Mouse (Mus musculus): ENCODE measurements around the gene Sirt6. TPM values are rescaled to one million over a fixed set of nuclear protein-coding genes. Genes with fewer than 3 reads are reported as not detected.
A peak's percentile ranks its signal among the peaks of the same experiment; 100 is the strongest.

Gene Sirt6
- polyA plus RNA-seq, 1 experiment from 2014 or later = 52.7 TPM

DNA sequence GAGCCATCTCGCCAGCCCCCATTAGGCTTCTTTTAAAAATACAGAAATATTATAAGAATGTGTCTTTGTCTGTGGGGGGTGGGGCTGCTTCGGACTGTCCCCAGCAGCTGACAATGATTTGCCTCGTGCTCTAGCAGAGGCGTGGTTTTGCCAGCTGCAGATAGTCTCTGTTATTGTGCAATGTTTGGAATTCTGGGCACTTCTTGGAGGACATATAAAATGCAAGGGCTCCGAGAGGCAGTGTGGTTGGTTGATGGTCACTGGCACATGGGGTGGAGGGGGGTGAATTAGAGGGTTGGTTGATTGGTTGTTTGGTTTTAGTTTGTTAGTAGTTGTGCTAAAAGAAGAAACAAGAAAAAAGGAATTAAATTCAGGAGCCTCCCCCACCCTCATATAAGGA lies 7.6 kb downstream of the Sirt6 start:
- H3K9me3 ChIP-seq (replicated peaks) = no peaks in the 10 kb centered on the region
- H3K36me3 ChIP-seq = peaks cover 37% of the 10 kb centered on the region
- no peak for ATAC-seq (ENCODE audit: low FRiP score)
- no peak overlapping the region for H3K9ac ChIP-seq
- H3K27ac ChIP-seq = no peak overlapping the region
- H3K4me2 ChIP-seq (replicated peaks) = no peak overlapping the region
- WGBS = 83% methylated on average over 5 of the region's 5 CpGs
- H3K27me3 ChIP-seq = no peaks in the 10 kb centered on the region; the same call in 1 of the 2 replicates
- no peak overlapping the region for H3K4me3 ChIP-seq
- peaks cover 5% of the 10 kb centered on the region; the same call in 1 of the 2 replicates for H3K4me1 ChIP-seq

DNA sequence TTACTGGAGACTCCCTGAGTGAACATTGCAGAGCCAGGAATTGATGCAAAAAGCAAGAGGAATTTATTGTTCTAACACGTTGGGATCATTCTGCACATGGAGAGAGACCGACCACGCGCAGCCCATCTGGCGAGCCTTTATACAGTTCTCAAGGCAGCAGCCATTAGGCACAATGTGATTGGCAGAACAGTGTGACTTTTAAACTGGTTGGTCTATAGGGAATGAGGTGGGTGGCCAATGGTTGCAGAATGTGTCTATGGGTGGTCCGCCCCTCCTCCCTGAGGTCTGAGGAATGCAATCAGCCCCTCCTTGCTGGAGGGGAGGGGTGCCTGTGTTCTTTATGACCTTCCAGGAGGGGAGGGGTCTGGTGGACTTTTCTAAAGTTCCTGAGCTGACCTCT lies 12.1 kb downstream of the Sirt6 start:
- H3K9ac ChIP-seq = no peak overlapping the region
- no peak overlapping the region for H3K27ac ChIP-seq
- no peak for ATAC-seq (ENCODE audit: low FRiP score)
- H3K9me3 ChIP-seq (replicated peaks) = no peaks in the 10 kb centered on the region
- H3K4me2 ChIP-seq (replicated peaks) = no peak overlapping the region
- H3K4me3 ChIP-seq = no peak overlapping the region
- H3K27me3 ChIP-seq = no peaks in the 10 kb centered on the region; the same call in 1 of the 2 replicates
- H3K4me1 ChIP-seq = peaks cover 5% of the 10 kb centered on the region; the same call in 1 of the 2 replicates
- 50% methylated on average over 6 of the region's 6 CpGs for WGBS
- no peaks in the 10 kb centered on the region for H3K36me3 ChIP-seq

DNA sequence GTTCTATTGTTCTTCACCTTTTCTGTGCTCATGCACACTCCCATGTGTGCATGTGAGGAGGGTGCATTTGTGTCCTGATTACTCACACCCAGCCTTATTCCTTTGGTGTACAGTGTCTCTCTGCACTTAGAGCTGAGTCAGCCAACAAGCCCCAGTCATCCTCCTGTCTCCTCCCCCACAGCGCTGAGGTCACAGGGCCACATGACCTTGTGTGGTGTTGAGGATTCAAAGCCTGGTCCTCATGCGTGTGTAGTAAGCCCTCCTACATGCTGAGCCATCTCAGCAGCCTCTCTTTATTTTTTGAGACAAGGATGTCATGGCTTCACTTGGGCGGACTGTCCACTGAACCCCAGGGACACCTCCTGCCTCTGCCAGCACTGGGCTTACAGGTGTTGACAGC lies 14.8 kb downstream of the Sirt6 start:
- no peaks in the 10 kb centered on the region; the same call in 1 of the 2 replicates for H3K27me3 ChIP-seq
- H3K4me3 ChIP-seq = no peak overlapping the region
- H3K36me3 ChIP-seq = peaks cover 8% of the 10 kb centered on the region; the same call in 1 of the 2 replicates
- no peak for ATAC-seq (ENCODE audit: low FRiP score)
- WGBS = 71% methylated on average over 3 of the region's 3 CpGs
- no peak overlapping the region for H3K9ac ChIP-seq
- no peak overlapping the region for H3K4me2 ChIP-seq (replicated peaks)
- H3K4me1 ChIP-seq = peaks cover 5% of the 10 kb centered on the region; the same call in 1 of the 2 replicates
- no peaks in the 10 kb centered on the region for H3K9me3 ChIP-seq (replicated peaks)
- no peak overlapping the region for H3K27ac ChIP-seq

DNA sequence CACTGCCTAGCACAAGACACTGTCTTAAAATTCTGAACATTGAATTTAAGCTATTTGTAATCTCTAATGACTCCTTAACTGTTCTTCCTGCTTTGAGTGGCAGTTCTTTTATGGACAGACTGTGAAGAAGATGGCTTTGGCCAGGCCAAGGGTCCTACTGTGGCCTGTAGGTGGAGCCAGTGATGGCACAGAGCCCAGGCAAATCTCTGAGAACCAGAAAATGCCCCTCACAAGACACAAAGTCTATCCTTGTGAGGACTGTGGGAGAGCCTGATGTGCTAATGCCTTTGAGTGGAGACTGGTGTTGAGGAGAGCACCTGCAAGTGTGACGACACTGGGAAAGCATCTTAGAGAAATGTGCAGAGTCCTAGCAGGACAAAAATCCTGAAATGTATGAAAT lies 19.3 kb downstream of the Sirt6 start:
- 93% methylated on average over 1 of the region's 1 CpGs for WGBS

DNA sequence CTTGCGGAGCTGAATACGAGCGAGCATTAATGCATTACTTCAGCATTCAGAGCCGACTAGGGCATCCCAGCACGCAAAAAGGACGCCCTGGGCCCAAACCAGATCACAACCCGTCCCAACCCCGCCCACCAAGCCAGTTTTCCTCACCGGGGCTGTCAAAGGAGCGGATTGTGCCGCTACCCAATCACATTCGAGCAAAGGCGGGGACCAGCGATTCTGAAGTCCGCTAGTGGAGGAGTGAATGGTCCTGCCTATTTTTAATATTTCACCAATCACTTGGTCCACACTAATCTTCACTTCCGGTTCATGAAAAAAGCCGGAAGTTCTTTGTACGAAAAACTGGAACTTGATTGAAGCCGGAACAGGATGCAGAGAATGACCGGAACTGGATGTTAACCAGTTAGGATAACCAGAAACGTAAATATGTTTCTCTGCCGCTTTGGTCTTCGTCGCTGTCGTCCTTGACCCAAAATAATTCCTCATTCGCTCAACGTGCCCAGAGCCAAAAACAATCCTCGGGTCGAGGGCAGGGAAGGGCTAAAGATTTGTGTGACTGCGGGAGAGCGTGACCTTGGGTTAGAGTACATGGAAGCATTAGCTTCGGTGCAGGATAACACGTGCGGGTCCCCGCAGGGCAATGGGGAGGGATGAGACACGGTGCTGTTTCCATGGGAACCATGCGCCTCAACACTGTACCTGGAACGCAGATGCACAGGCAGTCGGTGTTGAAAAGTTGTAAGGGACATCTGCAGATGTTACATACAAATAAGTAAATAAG lies 21.4 kb downstream of the Sirt6 start, which contains the start of gene BC025920:
Gene BC025920, plus strand, starts transcription at position 297 of the 778 bp plus-strand sequence.
- Histone ChIP-seq H3K27ac (peak within 1 kb of the TSS; percentile 92), H3K4me2 (replicated peaks) (peak within 1 kb of the TSS; percentile 86), H3K4me1 (peaks cover 31% of the 10 kb centered on the region), H3K9me3 (replicated peaks) (no peaks in the 10 kb centered on the region), H3K36me3 (peaks cover 8% of the 10 kb centered on the region; the same call in 1 of the 2 replicates), H3K4me3 (peak within 1 kb of the TSS; percentile 54), H3K9ac (peak within 1 kb of the TSS; percentile 62), H3K27me3 (peaks cover 7% of the 10 kb centered on the region)
- ATAC-seq (ENCODE audit: low FRiP score) = peak; percentile 86
- under 1% methylated on average over 39 of the region's 39 CpGs for WGBS

More for the DNA sequence above, 19.3 kb downstream of the Sirt6 start:
- H3K36me3 ChIP-seq = peaks cover 8% of the 10 kb centered on the region; the same call in 1 of the 2 replicates
- no peak for ATAC-seq (ENCODE audit: low FRiP score)
- no peaks in the 10 kb centered on the region for H3K27me3 ChIP-seq
- H3K4me3 ChIP-seq = no peak overlapping the region
- peaks cover 17% of the 10 kb centered on the region for H3K4me1 ChIP-seq
- H3K4me2 ChIP-seq (replicated peaks) = no peak overlapping the region
- H3K9me3 ChIP-seq (replicated peaks) = no peaks in the 10 kb centered on the region
- no peak overlapping the region for H3K27ac ChIP-seq
- no peak overlapping the region for H3K9ac ChIP-seq

DNA sequence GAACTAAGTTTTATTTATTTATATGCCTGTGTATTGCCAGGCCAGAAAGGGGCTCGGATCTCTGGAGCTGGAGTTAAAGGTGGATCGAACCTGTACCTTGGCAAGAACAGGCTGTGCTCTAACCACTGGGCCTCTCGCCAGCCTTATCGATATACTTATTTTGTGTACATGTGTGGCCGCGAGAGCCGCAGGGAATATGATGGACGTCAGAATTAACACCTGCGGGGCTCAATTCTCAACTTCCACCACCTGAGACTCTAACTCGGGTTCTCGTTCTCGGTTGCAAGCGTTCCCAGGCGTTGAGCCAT lies 22.0 kb downstream of the Sirt6 start:
- 3% methylated on average over 14 of the region's 14 CpGs for WGBS
- Histone ChIP-seq H3K9me3 (replicated peaks) (no peaks in the 10 kb centered on the region), H3K27ac (peak overlapping the region; percentile 92), H3K27me3 (peaks cover 7% of the 10 kb centered on the region), H3K36me3 (peaks cover 8% of the 10 kb centered on the region; the same call in 1 of the 2 replicates), H3K4me3 (peak overlapping the region; percentile 54), H3K4me1 (peaks cover 34% of the 10 kb centered on the region), H3K4me2 (replicated peaks) (peak overlapping the region; percentile 86), H3K9ac (0 out of 2 replicates have a peak overlapping the region, but pooled peaks have one; percentile 37)
- peak; percentile 20 for ATAC-seq (ENCODE audit: low FRiP score)

DNA sequence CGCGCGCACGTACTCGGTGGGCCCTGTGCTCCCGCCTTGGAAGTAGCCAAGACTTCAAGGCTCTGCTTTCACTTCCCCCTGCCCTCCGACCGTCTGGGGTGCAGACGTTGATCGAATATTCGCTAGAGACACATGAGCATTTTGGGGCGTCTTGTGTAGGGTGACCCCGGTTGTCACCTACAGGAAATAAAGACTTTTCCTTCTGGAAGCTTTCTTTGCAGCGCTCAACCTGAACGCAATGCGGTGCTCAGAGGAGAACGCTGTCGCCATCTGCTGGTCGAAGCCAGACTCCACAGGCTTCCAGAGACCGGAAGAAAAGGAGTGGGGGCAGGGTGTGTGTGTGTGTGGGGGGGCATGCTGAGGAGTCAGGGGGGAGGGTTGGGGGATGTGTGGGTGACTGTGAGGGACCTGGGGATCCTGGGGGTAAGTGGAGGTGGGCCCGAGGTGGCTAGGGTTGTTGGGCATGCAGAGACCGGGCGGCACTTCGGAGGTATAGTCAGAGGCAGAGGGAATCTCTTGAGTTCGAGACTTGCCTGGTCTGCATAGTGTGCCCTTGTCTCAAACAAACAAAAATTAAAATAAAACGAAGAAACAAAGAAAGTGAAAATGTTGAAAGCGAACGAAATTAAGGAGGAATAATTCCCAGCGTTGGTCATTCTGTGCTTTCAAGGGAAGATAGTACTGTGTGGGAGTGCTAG lies 22.5 kb downstream of the Sirt6 start:
- WGBS = 19% methylated on average over 29 of the region's 29 CpGs
- Histone ChIP-seq H3K9me3 (replicated peaks) (no peaks in the 10 kb centered on the region), H3K27me3 (peaks cover 9% of the 10 kb centered on the region), H3K4me3 (peak overlapping the region; percentile 54), H3K4me1 (peaks cover 36% of the 10 kb centered on the region), H3K27ac (peak overlapping the region; percentile 92), H3K36me3 (peaks cover 8% of the 10 kb centered on the region; the same call in 1 of the 2 replicates), H3K9ac (0 out of 2 replicates have a peak overlapping the region, but pooled peaks have one; percentile 37), H3K4me2 (replicated peaks) (peak overlapping the region; percentile 86)
- peak; percentile 23; the same call in 1 of the 2 replicates for ATAC-seq (ENCODE audit: low FRiP score)

DNA sequence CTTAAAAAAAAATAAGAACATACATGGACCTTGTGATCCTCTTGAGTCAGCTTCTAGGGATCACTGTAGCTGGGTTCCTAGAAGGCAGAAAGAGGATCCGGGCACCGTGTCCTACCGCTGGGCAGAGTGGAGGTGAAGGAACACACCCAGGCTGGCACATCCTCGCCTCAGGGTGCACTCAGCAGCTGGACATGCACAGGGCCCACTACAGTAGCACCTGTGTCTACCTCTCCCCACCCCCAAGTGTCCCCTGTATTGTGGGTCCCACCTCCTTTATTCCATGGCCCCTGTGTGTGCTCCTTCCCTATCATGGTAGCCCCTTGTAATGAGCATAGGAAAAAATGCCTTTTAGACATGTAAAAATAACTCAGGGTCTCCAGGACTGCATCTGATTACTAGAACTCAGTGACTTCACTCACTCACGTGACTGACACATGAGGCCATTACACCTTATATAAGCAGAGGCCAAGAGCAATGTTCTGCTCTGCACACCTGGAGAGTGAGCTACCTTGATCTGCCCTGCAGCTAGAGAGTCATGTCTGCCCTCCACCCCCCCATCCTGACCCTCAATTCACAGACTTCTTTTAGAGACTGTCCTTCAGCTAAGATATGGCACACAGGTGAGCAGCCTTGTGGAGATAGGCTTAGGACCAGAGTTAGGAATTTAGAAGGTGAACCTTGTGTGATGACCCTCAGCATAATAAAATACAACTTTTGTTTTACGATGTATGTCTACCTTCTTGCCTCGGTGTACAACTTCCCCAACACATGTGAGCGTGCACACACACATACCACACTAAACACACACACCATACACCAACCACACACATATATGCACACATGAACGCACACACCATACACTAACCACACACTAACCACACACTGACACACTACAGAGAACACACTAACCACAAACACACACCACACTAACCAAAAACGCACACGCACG lies 23.3 kb downstream of the Sirt6 start:
- Histone ChIP-seq H3K27ac (no peak overlapping the region), H3K4me1 (peaks cover 36% of the 10 kb centered on the region), H3K9ac (no peak overlapping the region), H3K4me3 (no peak overlapping the region), H3K9me3 (replicated peaks) (no peaks in the 10 kb centered on the region), H3K4me2 (replicated peaks) (peak overlapping the region; percentile 86), H3K27me3 (peaks cover 17% of the 10 kb centered on the region), H3K36me3 (peaks cover 5% of the 10 kb centered on the region; the same call in 1 of the 2 replicates)
- 78% methylated on average over 12 of the region's 12 CpGs for WGBS
- no peak for ATAC-seq (ENCODE audit: low FRiP score)

DNA sequence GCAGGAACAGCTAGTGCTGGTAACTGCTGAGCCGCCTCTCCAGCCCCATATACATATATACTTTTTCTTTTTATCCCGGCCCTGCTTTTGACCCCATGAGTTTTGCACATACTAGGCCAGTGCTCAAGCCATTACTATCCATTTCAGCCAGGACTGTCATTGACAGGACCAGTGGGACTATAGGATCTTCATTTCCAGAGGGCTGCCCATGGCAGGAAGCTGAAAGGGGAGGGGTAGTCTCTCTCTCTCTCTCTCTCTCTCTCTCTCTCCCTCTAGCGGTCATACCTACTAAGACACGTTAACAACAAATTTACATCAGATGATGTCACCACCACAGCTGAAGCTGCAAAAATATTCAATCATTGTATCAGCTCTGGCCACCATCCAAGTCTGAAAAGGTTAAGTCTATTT lies 24.9 kb downstream of the Sirt6 start:
- H3K27me3 ChIP-seq = peaks cover 32% of the 10 kb centered on the region
- H3K9ac ChIP-seq = no peak overlapping the region
- H3K4me1 ChIP-seq = peaks cover 45% of the 10 kb centered on the region
- no peak overlapping the region for H3K4me3 ChIP-seq
- WGBS = 12% methylated on average over 4 of the region's 4 CpGs
- no peak overlapping the region for H3K4me2 ChIP-seq (replicated peaks)
- ATAC-seq (ENCODE audit: low FRiP score) = no peak
- no peaks in the 10 kb centered on the region for H3K36me3 ChIP-seq
- no peak overlapping the region for H3K27ac ChIP-seq
- H3K9me3 ChIP-seq (replicated peaks) = no peaks in the 10 kb centered on the region

DNA sequence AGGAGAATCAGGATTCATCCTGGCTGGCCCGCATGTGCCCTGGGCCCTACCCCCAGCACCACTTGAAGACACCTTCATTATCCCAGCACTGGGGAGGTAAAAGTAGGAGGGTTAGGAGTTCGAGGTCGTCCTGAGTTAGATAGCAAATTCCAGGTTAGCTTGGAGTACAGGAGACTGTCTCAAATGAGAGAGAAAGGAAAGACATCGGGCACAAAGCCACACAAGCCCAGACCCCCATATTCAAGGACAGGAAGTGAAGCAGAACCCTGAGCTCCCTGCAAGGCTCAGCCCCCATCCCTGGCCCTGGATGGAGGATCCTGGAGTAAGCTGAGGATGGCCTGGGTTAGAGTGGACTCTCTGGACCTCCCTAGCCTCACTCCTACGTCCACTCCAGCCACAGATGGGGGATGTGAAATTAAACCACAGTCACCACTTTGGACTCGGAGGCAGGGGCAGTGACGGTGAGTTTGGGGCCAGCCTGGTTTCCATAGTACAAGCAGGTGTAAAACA lies 26.1 kb downstream of the Sirt6 start:
- Histone ChIP-seq H3K4me1 (peaks cover 51% of the 10 kb centered on the region), H3K4me2 (replicated peaks) (peak overlapping the region; percentile 46; the same call in 1 of the 2 replicates), H3K9me3 (replicated peaks) (no peaks in the 10 kb centered on the region), H3K27ac (no peak overlapping the region), H3K4me3 (no peak overlapping the region), H3K27me3 (peaks cover 45% of the 10 kb centered on the region), H3K9ac (no peak overlapping the region), H3K36me3 (no peaks in the 10 kb centered on the region)
- ATAC-seq (ENCODE audit: low FRiP score) = no peak
- WGBS = 23% methylated on average over 7 of the region's 7 CpGs

DNA sequence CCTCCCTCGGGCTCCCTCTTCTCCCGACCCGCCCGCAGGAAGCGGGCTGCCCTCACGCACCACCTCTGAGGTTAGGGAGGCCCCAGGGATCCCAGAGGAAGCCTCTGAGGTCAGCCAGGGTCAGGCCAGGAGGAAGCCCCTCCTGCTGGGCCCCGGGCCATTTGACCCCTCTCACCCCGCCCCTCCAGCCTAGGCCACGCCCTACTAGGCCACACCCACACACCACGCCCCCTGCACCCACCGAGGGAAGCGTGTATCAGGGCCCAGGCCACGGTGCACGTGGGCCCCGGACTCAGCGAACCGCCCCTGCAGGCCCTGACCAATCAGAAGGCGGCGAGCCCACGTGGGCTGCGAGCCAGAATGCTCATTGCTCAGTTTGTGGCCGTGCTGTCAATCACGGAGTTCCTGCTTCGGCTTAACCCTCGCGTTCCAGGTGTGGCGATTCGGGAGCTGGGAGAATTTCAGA lies 26.8 kb downstream of the Sirt6 start, which contains the start of gene Tle6:
Gene Tle6, minus strand, starts transcription at position 336 of the 466 bp plus-strand sequence.
- ATAC-seq (ENCODE audit: low FRiP score) = peak; percentile 80
- Histone ChIP-seq H3K4me1 (peaks cover 57% of the 10 kb centered on the region), H3K9ac (peak within 1 kb of the TSS; percentile 43; the same call in 1 of the 2 replicates), H3K9me3 (replicated peaks) (no peaks in the 10 kb centered on the region), H3K4me2 (replicated peaks) (peak within 1 kb of the TSS; percentile 46), H3K4me3 (peak within 1 kb of the TSS; percentile 18), H3K36me3 (no peaks in the 10 kb centered on the region), H3K27ac (0 out of 2 replicates have a peak within 1 kb of the TSS, but pooled peaks have one; percentile 30), H3K27me3 (peaks cover 50% of the 10 kb centered on the region)
- under 1% methylated on average over 28 of the region's 28 CpGs for WGBS
